Mouse (Mus musculus): Measurements from ENCODE around the gene Gm960. TPM values are rescaled to one million over a fixed set of nuclear protein-coding genes. Genes with fewer than 3 reads are reported as not detected.
"Not testable (repeated sequence)": the region's sequence is repeated elsewhere in the genome, so short reads cannot be mapped to it uniquely, and the experiment has no call there.

Gene Gm960
- polyA plus RNA-seq, 1 experiment from 2014 or later, result 3.4 TPM

DNA sequence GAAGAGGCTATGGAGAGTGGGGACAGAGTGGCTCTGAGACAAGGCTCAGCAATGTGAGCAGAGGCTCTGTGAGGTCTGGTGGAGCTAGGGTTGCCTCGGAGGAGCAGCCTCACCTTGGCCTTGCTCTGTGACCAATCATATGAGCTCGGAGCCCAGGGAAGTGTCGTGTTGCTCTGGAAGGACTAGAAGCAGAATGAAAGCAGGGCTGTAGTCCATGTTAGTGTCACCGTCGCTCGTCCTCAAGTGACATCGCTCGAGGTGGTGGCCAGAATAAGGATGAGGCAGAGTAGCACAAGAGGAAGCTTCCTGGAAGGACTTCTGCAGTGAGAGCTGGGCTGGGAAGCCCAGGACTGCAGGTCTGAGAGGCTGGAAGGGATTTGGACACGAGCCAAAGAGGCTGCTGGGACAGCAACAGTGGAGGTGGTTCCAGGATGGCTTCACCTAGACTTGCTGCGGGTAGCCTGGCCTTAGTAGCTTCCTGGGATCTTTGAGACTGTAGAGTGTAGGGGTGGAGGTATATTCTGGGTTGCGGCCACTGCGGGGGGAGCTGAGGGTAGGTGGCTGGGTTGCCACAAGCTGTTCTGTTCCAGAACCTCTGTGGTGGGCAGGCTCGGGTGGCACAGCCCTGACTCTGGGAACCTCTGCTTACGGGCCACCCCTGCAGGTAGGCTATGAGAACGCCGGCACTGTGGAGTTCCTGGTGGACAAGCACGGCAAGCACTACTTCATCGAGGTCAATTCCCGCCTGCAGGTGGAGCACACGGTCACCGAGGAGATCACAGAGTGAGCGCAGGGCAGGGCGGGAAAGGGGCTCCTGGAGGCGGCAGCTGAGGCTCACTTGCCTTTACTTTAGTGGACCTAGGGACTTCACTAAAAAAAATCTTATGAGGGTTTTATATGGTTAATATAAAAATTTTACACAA is 94.4 kb downstream of the Gm960 start:
- no peak overlapping the region for H3K27ac ChIP-seq (ENCODE audit: low read depth, low read length)
- no peaks in the 10 kb centered on the region for H3K36me3 ChIP-seq (ENCODE audit: control insufficient read depth, insufficient read depth, low read length)
- no peaks in the 10 kb centered on the region for H3K4me1 ChIP-seq (ENCODE audit: control insufficient read depth, insufficient read depth, low read length)
- peak; percentile 68 for ATAC-seq (ENCODE audit: low FRiP score, low TSS enrichment)
- no peak overlapping the region for H3K9ac ChIP-seq (ENCODE audit: low read depth, low read length)
- H3K9me3 ChIP-seq (ENCODE audit: control insufficient read depth, low read length), result no peaks in the 10 kb centered on the region
- H3K27me3 ChIP-seq (ENCODE audit: control insufficient read depth, insufficient read depth, low read length), result no peaks in the 10 kb centered on the region
- H3K4me3 ChIP-seq (ENCODE audit: low read length), result no peak overlapping the region
- no peak overlapping the region; the same call in 1 of the 2 replicates for H3K4me2 ChIP-seq (replicated peaks; ENCODE audit: low read depth, low read length)
- WGBS, result 36% methylated on average over 24 of the region's 24 CpGs

DNA sequence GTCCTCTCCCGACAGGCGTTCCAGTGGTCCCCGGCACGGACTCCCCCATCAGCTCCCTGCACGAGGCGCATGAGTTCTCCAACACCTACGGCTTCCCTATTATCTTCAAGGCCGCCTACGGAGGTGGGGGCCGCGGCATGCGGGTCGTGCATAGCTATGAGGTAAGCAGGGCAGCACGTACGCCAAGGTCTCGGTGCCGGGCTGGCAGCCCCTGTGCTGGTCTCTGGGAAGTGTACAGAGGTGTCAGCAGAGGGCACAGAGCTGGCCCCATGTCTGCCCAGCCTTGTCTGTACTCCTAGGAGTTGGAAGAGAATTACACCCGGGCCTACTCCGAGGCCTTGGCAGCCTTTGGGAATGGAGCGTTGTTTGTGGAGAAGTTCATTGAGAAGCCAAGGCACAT is 96.0 kb downstream of the Gm960 start:
- Histone ChIP-seq H3K27me3 (ENCODE audit: control insufficient read depth, insufficient read depth, low read length) (no peaks in the 10 kb centered on the region), H3K9me3 (ENCODE audit: control insufficient read depth, low read length) (no peaks in the 10 kb centered on the region), H3K36me3 (ENCODE audit: control insufficient read depth, insufficient read depth, low read length) (no peaks in the 10 kb centered on the region), H3K4me1 (ENCODE audit: control insufficient read depth, insufficient read depth, low read length) (no peaks in the 10 kb centered on the region), H3K27ac (ENCODE audit: low read depth, low read length) (no peak overlapping the region), H3K4me2 (replicated peaks; ENCODE audit: low read depth, low read length) (no peak overlapping the region), H3K4me3 (ENCODE audit: low read length) (no peak overlapping the region), H3K9ac (ENCODE audit: low read depth, low read length) (no peak overlapping the region)
- 91% methylated on average over 20 of the region's 20 CpGs for WGBS
- ATAC-seq (ENCODE audit: low FRiP score, low TSS enrichment), result no peak

DNA sequence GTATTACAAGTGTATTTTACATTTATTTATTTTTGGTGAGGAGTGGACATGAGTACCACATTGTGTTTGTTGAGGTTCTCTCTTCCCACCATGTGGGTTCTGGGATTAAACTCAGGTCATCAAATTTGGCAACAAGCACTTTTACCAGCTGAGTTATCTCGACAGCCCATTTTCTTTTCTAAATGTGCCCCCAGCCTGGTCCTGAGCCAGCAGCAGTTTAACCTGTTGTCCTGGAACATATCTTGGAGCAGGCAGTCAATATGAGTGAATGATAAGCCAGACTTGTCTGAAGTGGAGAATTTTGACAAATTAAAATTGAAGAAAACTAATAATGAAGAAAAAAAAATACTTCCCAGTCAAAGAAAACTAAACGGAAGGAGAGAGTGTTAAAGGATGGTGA is 102.4 kb downstream of the Gm960 start:
- WGBS, result 86% methylated on average over 2 of the region's 2 CpGs
- no peaks in the 10 kb centered on the region for H3K36me3 ChIP-seq (ENCODE audit: control insufficient read depth, insufficient read depth, low read length)
- ATAC-seq (ENCODE audit: low FRiP score, low TSS enrichment), result no peak
- no peak overlapping the region for H3K4me3 ChIP-seq (ENCODE audit: low read length)
- H3K9me3 ChIP-seq (ENCODE audit: control insufficient read depth, low read length), result no peaks in the 10 kb centered on the region
- no peak overlapping the region for H3K9ac ChIP-seq (ENCODE audit: low read depth, low read length)
- H3K27me3 ChIP-seq (ENCODE audit: control insufficient read depth, insufficient read depth, low read length), result no peaks in the 10 kb centered on the region
- H3K4me2 ChIP-seq (replicated peaks; ENCODE audit: low read depth, low read length), result no peak overlapping the region
- H3K27ac ChIP-seq (ENCODE audit: low read depth, low read length), result no peak overlapping the region
- no peaks in the 10 kb centered on the region for H3K4me1 ChIP-seq (ENCODE audit: control insufficient read depth, insufficient read depth, low read length)

DNA sequence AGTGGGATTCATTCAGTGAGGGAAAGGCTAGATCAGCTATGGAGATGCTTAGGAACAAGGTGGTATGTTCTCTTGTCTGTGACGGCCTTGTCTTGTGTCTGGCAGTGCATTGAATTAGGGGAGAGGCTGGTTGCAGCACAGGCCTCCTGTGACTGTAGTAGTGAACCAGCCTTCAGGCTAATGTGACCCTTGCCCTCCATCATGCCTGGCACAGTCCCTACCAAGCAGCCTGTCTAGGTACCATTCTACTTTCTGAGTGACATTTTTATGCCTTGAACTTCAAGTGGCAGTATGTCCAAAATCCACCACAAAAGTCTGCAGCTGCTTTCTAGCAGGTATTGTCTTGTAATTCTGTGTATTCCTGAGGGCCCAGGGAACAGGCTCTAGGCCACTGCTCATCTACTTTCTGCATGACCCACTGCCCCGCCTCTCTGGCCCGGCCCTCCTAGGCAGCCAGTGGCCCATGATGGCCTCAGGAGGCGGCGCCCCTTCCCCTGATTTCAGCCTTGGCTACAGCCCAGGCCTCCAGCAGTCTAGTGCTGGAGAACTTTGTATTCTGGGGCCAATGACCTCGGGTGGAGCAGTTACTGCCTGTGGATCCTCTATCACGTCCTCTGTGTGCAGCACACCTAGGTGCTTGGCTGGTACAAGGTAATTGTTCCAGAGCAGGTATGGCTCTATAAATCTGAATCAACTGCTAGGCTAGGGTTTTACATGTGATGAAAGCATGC is 104.5 kb downstream of the Gm960 start:
- Histone ChIP-seq H3K4me1 (ENCODE audit: control insufficient read depth, insufficient read depth, low read length) (no peaks in the 10 kb centered on the region), H3K27ac (ENCODE audit: low read depth, low read length) (no peak overlapping the region), H3K4me2 (replicated peaks; ENCODE audit: low read depth, low read length) (no peak overlapping the region), H3K4me3 (ENCODE audit: low read length) (no peak overlapping the region), H3K9me3 (ENCODE audit: control insufficient read depth, low read length) (no peaks in the 10 kb centered on the region), H3K36me3 (ENCODE audit: control insufficient read depth, insufficient read depth, low read length) (no peaks in the 10 kb centered on the region), H3K27me3 (ENCODE audit: control insufficient read depth, insufficient read depth, low read length) (no peaks in the 10 kb centered on the region), H3K9ac (ENCODE audit: low read depth, low read length) (peak overlapping the region; percentile 12; the same call in 1 of the 2 replicates)
- 29% methylated on average over 7 of the region's 7 CpGs for WGBS
- no peak for ATAC-seq (ENCODE audit: low FRiP score, low TSS enrichment)

DNA sequence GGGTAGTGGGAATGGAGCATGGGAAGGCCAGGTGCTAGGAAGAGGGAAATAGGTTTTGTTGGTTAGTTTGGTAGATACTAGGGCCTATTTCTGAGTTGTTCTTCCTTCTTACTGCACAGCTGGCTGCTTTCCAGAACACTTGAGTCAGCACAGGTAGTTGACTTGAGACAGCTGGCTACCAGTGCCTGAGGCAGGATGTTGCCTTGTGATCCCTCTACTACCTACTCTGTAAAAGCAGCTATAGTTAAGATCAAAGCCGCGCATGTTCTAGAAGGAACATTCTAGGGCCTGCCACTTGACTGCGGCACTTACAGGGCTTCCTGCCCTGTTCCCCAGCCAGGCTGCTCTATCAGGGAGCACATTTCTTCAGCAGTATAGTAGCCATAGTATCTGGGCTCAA is 108.4 kb downstream of the Gm960 start:
- no peaks in the 10 kb centered on the region for H3K27me3 ChIP-seq (ENCODE audit: control insufficient read depth, insufficient read depth, low read length)
- WGBS, result 79% methylated on average over 3 of the region's 3 CpGs

DNA sequence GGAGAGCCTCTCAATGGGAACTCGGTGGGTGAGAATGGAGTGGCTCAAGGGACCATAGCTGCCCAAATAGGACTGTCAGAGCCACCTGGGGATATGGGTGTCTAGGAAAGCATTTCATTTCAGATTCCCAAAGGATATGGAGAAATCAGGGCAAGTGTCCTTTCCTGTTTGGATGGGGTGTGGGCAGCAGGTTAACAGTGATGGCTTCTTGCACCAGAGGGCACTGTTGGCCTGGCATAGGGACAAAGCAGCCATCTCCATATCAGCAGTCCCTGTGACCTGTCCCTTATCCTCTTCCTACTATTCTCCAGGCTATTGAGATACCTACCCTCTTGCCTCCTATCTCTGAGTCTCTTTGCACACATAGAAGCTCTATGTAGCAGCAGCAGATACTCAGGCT is 109.4 kb downstream of the Gm960 start:
- Histone ChIP-seq H3K27ac (ENCODE audit: low read depth, low read length) (no peak overlapping the region), H3K4me3 (ENCODE audit: low read length) (no peak overlapping the region), H3K4me2 (replicated peaks; ENCODE audit: low read depth, low read length) (no peak overlapping the region), H3K4me1 (ENCODE audit: control insufficient read depth, insufficient read depth, low read length) (no peaks in the 10 kb centered on the region), H3K9me3 (ENCODE audit: control insufficient read depth, low read length) (no peaks in the 10 kb centered on the region), H3K36me3 (ENCODE audit: control insufficient read depth, insufficient read depth, low read length) (no peaks in the 10 kb centered on the region), H3K27me3 (ENCODE audit: control insufficient read depth, insufficient read depth, low read length) (no peaks in the 10 kb centered on the region), H3K9ac (ENCODE audit: low read depth, low read length) (no peak overlapping the region)
- 79% methylated on average over 1 of the region's 1 CpGs for WGBS
- no peak for ATAC-seq (ENCODE audit: low FRiP score, low TSS enrichment)

More for the DNA sequence above, 108.4 kb downstream of the Gm960 start:
- no peaks in the 10 kb centered on the region for H3K9me3 ChIP-seq (ENCODE audit: control insufficient read depth, low read length)
- H3K36me3 ChIP-seq (ENCODE audit: control insufficient read depth, insufficient read depth, low read length), result no peaks in the 10 kb centered on the region
- no peak overlapping the region for H3K27ac ChIP-seq (ENCODE audit: low read depth, low read length)
- no peak overlapping the region for H3K4me2 ChIP-seq (replicated peaks; ENCODE audit: low read depth, low read length)
- no peaks in the 10 kb centered on the region for H3K4me1 ChIP-seq (ENCODE audit: control insufficient read depth, insufficient read depth, low read length)
- no peak overlapping the region for H3K9ac ChIP-seq (ENCODE audit: low read depth, low read length)
- no peak for ATAC-seq (ENCODE audit: low FRiP score, low TSS enrichment)
- no peak overlapping the region for H3K4me3 ChIP-seq (ENCODE audit: low read length)

DNA sequence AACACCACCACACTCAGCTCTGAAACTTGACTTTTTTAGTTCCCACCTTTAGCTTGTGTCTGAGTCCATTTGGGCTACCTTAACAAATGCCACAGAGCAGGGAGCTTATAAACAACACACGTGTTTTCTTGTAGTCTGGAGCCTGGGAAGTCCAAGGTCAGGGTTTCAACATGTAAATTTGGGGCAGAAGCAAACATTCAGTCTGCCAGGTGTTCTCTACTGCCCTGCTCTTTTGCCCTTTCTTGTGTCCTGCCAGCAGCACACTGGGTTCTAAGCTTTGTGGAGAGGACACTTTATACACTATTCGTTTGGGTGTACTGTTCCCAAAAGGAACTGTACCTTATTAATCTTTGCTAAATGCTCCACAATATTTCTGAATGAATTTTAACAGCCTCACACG is 110.0 kb downstream of the Gm960 start:
- H3K4me2 ChIP-seq (replicated peaks; ENCODE audit: low read depth, low read length), result no peak overlapping the region
- H3K4me1 ChIP-seq (ENCODE audit: control insufficient read depth, insufficient read depth, low read length), result no peaks in the 10 kb centered on the region
- H3K9me3 ChIP-seq (ENCODE audit: control insufficient read depth, low read length), result no peaks in the 10 kb centered on the region
- H3K4me3 ChIP-seq (ENCODE audit: low read length), result no peak overlapping the region
- H3K36me3 ChIP-seq (ENCODE audit: control insufficient read depth, insufficient read depth, low read length), result no peaks in the 10 kb centered on the region
- no peaks in the 10 kb centered on the region for H3K27me3 ChIP-seq (ENCODE audit: control insufficient read depth, insufficient read depth, low read length)
- no peak overlapping the region for H3K27ac ChIP-seq (ENCODE audit: low read depth, low read length)
- WGBS, result 77% methylated on average over 3 of the region's 3 CpGs
- no peak overlapping the region for H3K9ac ChIP-seq (ENCODE audit: low read depth, low read length)
- no peak for ATAC-seq (ENCODE audit: low FRiP score, low TSS enrichment)

DNA sequence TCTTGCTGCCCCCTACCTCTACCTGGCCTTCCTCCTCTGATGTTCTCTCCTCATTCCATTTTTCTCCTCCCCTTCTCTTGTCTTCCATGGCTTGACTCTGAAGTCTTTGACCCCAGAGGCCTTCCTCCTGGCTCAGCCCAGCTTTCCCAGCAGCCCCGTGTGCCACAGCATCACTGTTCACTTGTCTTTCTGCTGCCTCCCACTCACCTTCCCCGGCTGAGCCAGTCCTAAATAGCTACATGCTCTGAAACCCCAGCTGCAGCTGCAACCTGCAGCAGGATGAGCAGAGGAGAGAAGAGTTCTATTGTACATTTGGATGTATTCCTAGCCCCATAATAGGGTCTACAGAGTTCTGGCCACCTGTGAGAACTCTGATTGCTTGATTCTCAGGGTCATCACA is 111.0 kb downstream of the Gm960 start:
- ATAC-seq (ENCODE audit: low FRiP score, low TSS enrichment), result no peak
- no peaks in the 10 kb centered on the region for H3K9me3 ChIP-seq (ENCODE audit: control insufficient read depth, low read length)
- 39% methylated on average over 2 of the region's 2 CpGs for WGBS
- no peaks in the 10 kb centered on the region for H3K36me3 ChIP-seq (ENCODE audit: control insufficient read depth, insufficient read depth, low read length)
- no peak overlapping the region for H3K4me2 ChIP-seq (replicated peaks; ENCODE audit: low read depth, low read length)
- H3K4me3 ChIP-seq (ENCODE audit: low read length), result no peak overlapping the region
- no peaks in the 10 kb centered on the region for H3K4me1 ChIP-seq (ENCODE audit: control insufficient read depth, insufficient read depth, low read length)
- H3K27ac ChIP-seq (ENCODE audit: low read depth, low read length), result no peak overlapping the region
- no peak overlapping the region for H3K9ac ChIP-seq (ENCODE audit: low read depth, low read length)
- no peaks in the 10 kb centered on the region for H3K27me3 ChIP-seq (ENCODE audit: control insufficient read depth, insufficient read depth, low read length)

DNA sequence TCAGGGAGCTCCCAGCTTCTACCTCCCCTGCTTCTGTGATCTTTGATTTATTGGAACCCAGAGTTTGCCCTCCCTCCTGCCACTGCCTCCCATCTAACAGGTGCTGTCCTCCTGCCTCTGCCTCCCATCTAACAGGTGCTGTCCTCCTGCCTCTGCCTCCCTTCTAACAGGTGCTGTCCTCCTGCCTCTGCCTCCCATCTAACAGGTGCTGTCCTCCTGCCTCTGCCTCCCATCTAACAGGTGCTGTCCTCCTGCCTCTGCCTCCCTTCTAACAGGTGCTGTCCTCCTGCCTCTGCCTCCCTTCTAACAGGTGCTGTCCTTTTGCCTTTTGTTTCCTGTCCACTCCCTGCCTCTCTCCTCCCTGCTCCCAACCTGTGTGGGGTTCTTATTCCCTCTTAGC is 111.7 kb downstream of the Gm960 start:
- not testable (repeated sequence) for H3K9me3 ChIP-seq (ENCODE audit: control insufficient read depth, low read length); H3K4me1 ChIP-seq (ENCODE audit: control insufficient read depth, insufficient read depth, low read length); H3K4me2 ChIP-seq (replicated peaks; ENCODE audit: low read depth, low read length); H3K36me3 ChIP-seq (ENCODE audit: control insufficient read depth, insufficient read depth, low read length); H3K27me3 ChIP-seq (ENCODE audit: control insufficient read depth, insufficient read depth, low read length); ATAC-seq (ENCODE audit: low FRiP score, low TSS enrichment); H3K27ac ChIP-seq (ENCODE audit: low read depth, low read length); H3K9ac ChIP-seq (ENCODE audit: low read depth, low read length); H3K4me3 ChIP-seq (ENCODE audit: low read length)
